Mouse (Mus musculus) olfactory bulb, adult 2 months (tissue): ENCODE results near the gene Slc23a3.

ENCODE experiments used
- CTCF ChIP-seq: fragments of 200-500 bp; IDR thresholded peaks from 2 replicates; pipeline ENCODE4 v1.5.1; 2012; ENCODE audit warnings: low read depth, mild to moderate bottlenecking, low read length, moderate library complexity; ENCODE audit not compliant: insufficient read depth
- POLR2A ChIP-seq: fragments of 200-500 bp; IDR thresholded peaks from 2 replicates; pipeline ENCODE4 v1.6.1; 2012; ENCODE audit warnings: mild to moderate bottlenecking, low read depth, low read length, moderate library complexity; ENCODE audit not compliant: insufficient read depth

GRCm38 (mm10) chr1:75179334-75180104, 45.8 kb upstream of the Slc23a3 start:
- no peak for TF ChIP-seq CTCF
- no peak; the same call in 1 of the 2 replicates for TF ChIP-seq POLR2A
